In the genomic region with DNA sequence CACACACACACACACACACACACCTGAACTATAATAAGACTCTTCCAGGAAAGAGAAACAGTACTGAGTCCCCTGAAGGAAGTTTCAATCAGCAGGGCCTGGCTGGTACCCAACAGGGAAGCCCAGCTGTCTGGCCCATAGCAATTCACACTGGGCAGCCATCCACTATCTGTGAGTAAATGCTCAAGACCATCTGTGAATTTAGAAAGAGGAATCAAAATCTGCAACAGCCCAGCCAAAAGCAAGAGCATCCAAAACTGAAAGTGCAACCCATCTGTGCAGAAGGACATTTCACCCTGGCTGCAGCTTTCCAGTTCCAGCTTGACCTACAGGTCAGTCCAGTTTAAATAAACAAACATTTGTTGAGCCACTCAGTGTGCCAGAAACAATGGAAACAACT, we compare ENCODE assay signal across 8 mouse cellular contexts.
A peak's percentile ranks its signal among the peaks of the same experiment; 100 is the strongest.
DNase-seq lines count a peak whose midpoint lies in the region; ATAC-seq and TF ChIP-seq lines count a peak whose summit lies in the region.

No protein-coding gene starts in this region.

- H3K36me3 ChIP-seq in forebrain, embryonic 13.5 days (ENCODE audit: poor library complexity, severe bottlenecking) = no peaks in the 10 kb centered on the region
- no peaks in the 10 kb centered on the region for H3K36me3 ChIP-seq in forebrain, embryonic 10.5 days (replicated peaks)
- H3K36me3 ChIP-seq in forebrain, embryonic 16.5 days (ENCODE audit: control insufficient read depth, insufficient read depth) = no peaks in the 10 kb centered on the region
- H3K36me3 ChIP-seq in lung, embryonic 14.5 days (ENCODE audit: insufficient read depth) = no peaks in the 10 kb centered on the region

- H3K4me3 ChIP-seq in forebrain, embryonic 13.5 days = no peak overlapping the region
- H3K4me3 ChIP-seq in forebrain, embryonic 10.5 days = no peak overlapping the region
- H3K4me3 ChIP-seq in forebrain, embryonic 16.5 days (replicated peaks; ENCODE audit: low read length) = no peak overlapping the region
- no peak overlapping the region for H3K4me3 ChIP-seq in lung, embryonic 14.5 days (ENCODE audit: low read depth, low read length)

- H3K4me1 ChIP-seq in forebrain, embryonic 13.5 days = no peaks in the 10 kb centered on the region
- no peaks in the 10 kb centered on the region for H3K4me1 ChIP-seq in forebrain, embryonic 10.5 days
- H3K4me1 ChIP-seq in forebrain, embryonic 16.5 days (replicated peaks; ENCODE audit: control insufficient read depth, insufficient read depth, low read length) = no peaks in the 10 kb centered on the region
- H3K4me1 ChIP-seq in lung, embryonic 14.5 days (ENCODE audit: insufficient read depth) = no peaks in the 10 kb centered on the region

- no peak for TF ChIP-seq CTCF in lung, embryonic 14.5 days (IDR thresholded peaks at IDR 0.05; ENCODE audit: low read depth)

- H3K9ac ChIP-seq in forebrain, embryonic 13.5 days = no peak overlapping the region
- H3K9ac ChIP-seq in forebrain, embryonic 16.5 days (replicated peaks; ENCODE audit: low read depth, low read length) = no peak overlapping the region
- H3K9ac ChIP-seq in lung, embryonic 14.5 days = no peak overlapping the region

- peak; percentile 62; the same call in 1 of the 2 replicates for ATAC-seq in forebrain, embryonic 13.5 days
- ATAC-seq in forebrain, embryonic 16.5 days = peak; percentile 85
- no peak for ATAC-seq in lung, embryonic 14.5 days (ENCODE audit: insufficient read depth)
- no peak for ATAC-seq in erythroid progenitor cell, adult 5-6 weeks (replicated peaks; ENCODE audit: low FRiP score, poor library complexity, severe bottlenecking)

- H3K9me3 ChIP-seq in forebrain, embryonic 13.5 days (replicated peaks) = no peaks in the 10 kb centered on the region
- H3K9me3 ChIP-seq in forebrain, embryonic 10.5 days = no peaks in the 10 kb centered on the region
- H3K9me3 ChIP-seq in forebrain, embryonic 16.5 days (ENCODE audit: control insufficient read depth, low read length) = no peaks in the 10 kb centered on the region
- no peaks in the 10 kb centered on the region for H3K9me3 ChIP-seq in lung, embryonic 14.5 days (ENCODE audit: low read depth, low read length)

- DNase-seq in forebrain, embryonic 10.5 days (ENCODE audit: extremely low spot score, low spot score) = no peak
- DNase-seq in Muller cell, postnatal 12 days (ENCODE audit: inconsistent ontology term) = peak; percentile 78
- DNase-seq in kidney, postnatal 14 days = peak; percentile 32
- peak; percentile 31 for DNase-seq in lung, embryonic 14.5 days
- peak; percentile 52 for DNase-seq in testis, postnatal 10 days (ENCODE audit: low spot score)

- no peaks in the 10 kb centered on the region for H3K27me3 ChIP-seq in forebrain, embryonic 13.5 days
- no peaks in the 10 kb centered on the region for H3K27me3 ChIP-seq in forebrain, embryonic 10.5 days (ENCODE audit: poor library complexity, severe bottlenecking)
- no peaks in the 10 kb centered on the region for H3K27me3 ChIP-seq in forebrain, embryonic 16.5 days (replicated peaks; ENCODE audit: control insufficient read depth, insufficient read depth, low read length)
- no peaks in the 10 kb centered on the region for H3K27me3 ChIP-seq in lung, embryonic 14.5 days (ENCODE audit: insufficient read depth, low read length)

- H3K4me2 ChIP-seq in forebrain, embryonic 13.5 days = no peak overlapping the region
- no peak overlapping the region for H3K4me2 ChIP-seq in forebrain, embryonic 16.5 days (ENCODE audit: low read length)
- no peak overlapping the region for H3K4me2 ChIP-seq in lung, embryonic 14.5 days

- H3K27ac ChIP-seq in forebrain, embryonic 13.5 days = no peak overlapping the region
- no peak overlapping the region for H3K27ac ChIP-seq in forebrain, embryonic 10.5 days
- H3K27ac ChIP-seq in forebrain, embryonic 16.5 days (ENCODE audit: low read length) = no peak overlapping the region
- no peak overlapping the region for H3K27ac ChIP-seq in lung, embryonic 14.5 days (ENCODE audit: low read depth)

Comparison
In these comparisons a context has a peak if more than half of its experiments do, and no peak if none do; other contexts are left out.
1. ATAC-seq: peak in forebrain, embryonic 13.5 days (single experiment) and forebrain, embryonic 16.5 days (single experiment); none in lung, embryonic 14.5 days (single experiment) and erythroid progenitor cell, adult 5-6 weeks (single experiment).